In the genomic region with DNA sequence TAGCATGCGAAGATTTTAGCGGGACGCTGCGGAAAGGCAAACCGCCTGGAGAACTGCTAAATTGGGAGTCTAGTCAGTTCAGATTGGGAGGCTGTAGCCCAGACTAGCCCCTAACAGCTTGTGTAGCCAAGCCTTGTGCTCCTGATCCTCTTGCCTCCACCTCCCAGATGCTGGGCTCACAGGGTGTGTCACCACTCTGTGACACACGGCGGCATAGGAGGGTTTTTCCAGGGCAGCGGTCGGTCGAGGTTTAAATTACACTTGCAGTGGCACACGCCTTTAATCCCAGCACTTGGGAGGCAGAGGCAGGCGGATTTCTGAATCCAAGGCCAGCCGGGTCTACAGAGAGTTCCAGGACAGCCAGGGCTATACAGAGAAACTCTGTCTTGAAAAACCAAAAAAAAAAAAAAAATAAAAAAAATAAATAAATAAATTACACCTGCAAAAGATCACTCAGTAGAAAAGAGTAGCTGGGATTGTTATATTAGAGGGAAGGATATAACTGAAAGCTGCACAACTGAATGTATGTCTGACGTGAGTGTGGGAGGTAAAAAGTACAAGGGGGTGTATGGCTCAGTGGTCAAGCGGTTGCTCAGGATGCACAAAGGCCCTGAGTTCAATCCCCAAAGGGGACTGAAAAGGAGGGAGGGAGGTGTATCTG, we compare ENCODE assay signal across 8 mouse cellular contexts. TPM values are rescaled to one million over a fixed set of nuclear protein-coding genes. Genes with fewer than 3 reads are reported as not detected.
DNase-seq lines count a peak whose midpoint lies in the region; ATAC-seq and TF ChIP-seq lines count a peak whose summit lies in the region.

No protein-coding gene starts in this region.

- no peak overlapping the region for H3K27ac ChIP-seq in liver, embryonic 11.5 days (ENCODE audit: low read depth, low read length)
- no peak overlapping the region for H3K27ac ChIP-seq in embryonic facial prominence, embryonic 13.5 days
- no peak overlapping the region for H3K27ac ChIP-seq in intestine, postnatal 0 days (ENCODE audit: low read depth, low read length)
- no peak overlapping the region for H3K27ac ChIP-seq in neural tube, embryonic 14.5 days (ENCODE audit: low read depth, low read length)

- 72% methylated on average over 15 of the region's 15 CpGs for WGBS in liver, embryonic 11.5 days
- WGBS in embryonic facial prominence, embryonic 13.5 days, result 79% methylated on average over 15 of the region's 15 CpGs
- 78% methylated on average over 15 of the region's 15 CpGs for WGBS in intestine, postnatal 0 days
- 83% methylated on average over 15 of the region's 15 CpGs for WGBS in neural tube, embryonic 14.5 days

- H3K4me1 ChIP-seq in liver, embryonic 11.5 days (replicated peaks; ENCODE audit: control insufficient read depth, insufficient read depth, low read length), result peaks cover 37% of the 10 kb centered on the region
- peaks cover 43% of the 10 kb centered on the region for H3K4me1 ChIP-seq in embryonic facial prominence, embryonic 13.5 days
- 0 out of 2 replicates have a peak, but pooled peaks cover 3% of the 10 kb centered on the region for H3K4me1 ChIP-seq in intestine, postnatal 0 days (replicated peaks; ENCODE audit: control insufficient read depth, insufficient read depth, low read length)
- peaks cover 6% of the 10 kb centered on the region; the same call in 1 of the 2 replicates for H3K4me1 ChIP-seq in neural tube, embryonic 14.5 days (ENCODE audit: control insufficient read depth, insufficient read depth, low read length)

- H3K36me3 ChIP-seq in liver, embryonic 11.5 days (ENCODE audit: control insufficient read depth, insufficient read depth, low read length), result 0 out of 2 replicates have a peak, but pooled peaks cover 4% of the 10 kb centered on the region
- peaks cover 20% of the 10 kb centered on the region; the same call in 1 of the 2 replicates for H3K36me3 ChIP-seq in embryonic facial prominence, embryonic 13.5 days
- H3K36me3 ChIP-seq in intestine, postnatal 0 days (ENCODE audit: control insufficient read depth, insufficient read depth), result no peaks in the 10 kb centered on the region; the same call in 1 of the 2 replicates
- H3K36me3 ChIP-seq in neural tube, embryonic 14.5 days (ENCODE audit: control insufficient read depth, insufficient read depth, low read length), result no peaks in the 10 kb centered on the region

- peak overlapping the region; percentile 79 for H3K4me3 ChIP-seq in liver, embryonic 11.5 days (ENCODE audit: low read depth, low read length)
- peak overlapping the region; percentile 84 for H3K4me3 ChIP-seq in embryonic facial prominence, embryonic 13.5 days
- peak overlapping the region; percentile 65 for H3K4me3 ChIP-seq in intestine, postnatal 0 days (ENCODE audit: low read depth, low read length)
- peak overlapping the region; percentile 73; the same call in 1 of the 2 replicates for H3K4me3 ChIP-seq in neural tube, embryonic 14.5 days (ENCODE audit: low read depth, low read length)

- DNase-seq in liver, embryonic 11.5 days (ENCODE audit: low spot score), result no peak
- DNase-seq in liver, result no peak
- no peak for DNase-seq in layer of hippocampus, adult 9-10 months (ENCODE audit: low spot score)
- DNase-seq in frontal cortex, adult 2 months (ENCODE audit: extremely low spot score in 1 of 2, low spot score in 1 of 2), result no peak

- ATAC-seq in liver, embryonic 11.5 days (replicated peaks; ENCODE audit: low FRiP score), result no peak
- no peak for ATAC-seq in embryonic facial prominence, embryonic 13.5 days (ENCODE audit: insufficient number of reproducible peaks, insufficient read depth, low FRiP score, low TSS enrichment, low read depth)
- no peak for ATAC-seq in intestine, postnatal 0 days
- no peak for ATAC-seq in neural tube, embryonic 14.5 days (ENCODE audit: low read depth)
- no peak for ATAC-seq in inflammation-experienced regulatory T-cells, adult 6 months

- TF ChIP-seq CTCF in intestine, postnatal 0 days (IDR thresholded peaks at IDR 0.05; ENCODE audit: low read depth), result no peak

- H3K9ac ChIP-seq in liver, embryonic 11.5 days (ENCODE audit: low read depth, low read length), result no peak overlapping the region
- H3K9ac ChIP-seq in embryonic facial prominence, embryonic 13.5 days, result peak overlapping the region; percentile 77; the same call in 1 of the 2 replicates
- H3K9ac ChIP-seq in intestine, postnatal 0 days (ENCODE audit: low read depth, low read length), result no peak overlapping the region
- no peak overlapping the region for H3K9ac ChIP-seq in neural tube, embryonic 14.5 days (replicated peaks; ENCODE audit: low read depth, low read length)

- peak overlapping the region; percentile 94 for H3K4me2 ChIP-seq in liver, embryonic 11.5 days
- H3K4me2 ChIP-seq in embryonic facial prominence, embryonic 13.5 days, result peak overlapping the region; percentile 97
- H3K4me2 ChIP-seq in intestine, postnatal 0 days (replicated peaks; ENCODE audit: low read depth), result peak overlapping the region; percentile 100
- H3K4me2 ChIP-seq in neural tube, embryonic 14.5 days (ENCODE audit: low read depth, low read length), result peak overlapping the region; percentile 97; the same call in 1 of the 2 replicates

- H3K27me3 ChIP-seq in liver, embryonic 11.5 days (replicated peaks; ENCODE audit: control insufficient read depth, insufficient read depth, low read length), result no peaks in the 10 kb centered on the region
- no peaks in the 10 kb centered on the region for H3K27me3 ChIP-seq in embryonic facial prominence, embryonic 13.5 days
- no peaks in the 10 kb centered on the region for H3K27me3 ChIP-seq in intestine, postnatal 0 days (replicated peaks; ENCODE audit: control insufficient read depth, insufficient read depth, low read length)
- H3K27me3 ChIP-seq in neural tube, embryonic 14.5 days (ENCODE audit: control insufficient read depth, insufficient read depth, low read length), result no peaks in the 10 kb centered on the region

- no peaks in the 10 kb centered on the region for H3K9me3 ChIP-seq in liver, embryonic 11.5 days (ENCODE audit: control insufficient read depth, low read length)
- no peaks in the 10 kb centered on the region for H3K9me3 ChIP-seq in embryonic facial prominence, embryonic 13.5 days
- H3K9me3 ChIP-seq in intestine, postnatal 0 days (ENCODE audit: control insufficient read depth), result no peaks in the 10 kb centered on the region
- no peaks in the 10 kb centered on the region for H3K9me3 ChIP-seq in neural tube, embryonic 14.5 days (ENCODE audit: control insufficient read depth, low read length)

RNA-seq across cellular contexts. Expression of a gene that starts 0.5 kb away (rescaled TPM):
- 41.8 and 47.1 TPM in 2 replicates for polyA plus RNA-seq in liver, embryonic 11.5 days (2014; fragmentation: Nextera tagmentation; extraction: Ambion mirVana)
- 43.6 and 48.2 TPM in 2 replicates for polyA plus RNA-seq in embryonic facial prominence, embryonic 13.5 days (2015; fragmentation: Nextera tagmentation; extraction: Ambion mirVana)
- polyA plus RNA-seq in intestine, postnatal 0 days (2015; fragmentation: Nextera tagmentation; extraction: Ambion mirVana), result 10.0 and 11.4 TPM in 2 replicates
- polyA plus RNA-seq in neural tube, embryonic 14.5 days (2014; fragmentation: Nextera tagmentation; extraction: Ambion mirVana), result 4.1 and 4.8 TPM in 2 replicates
- polyA plus RNA-seq in inflammation-experienced regulatory T-cells, adult 6 months (2017; shearing (Covaris generic)), result 1 to 10 TPM; 7.8 to 9.1 (median 8.5) TPM
- 5.4 and 5.9 TPM in 2 replicates for polyA plus RNA-seq in frontal cortex, adult 2 months (2012; rRNA removed)

RNA-seq across cellular contexts. Expression of a gene that starts 1.7 kb away (rescaled TPM):
- 13.1 and 13.4 TPM in 2 replicates for polyA plus RNA-seq in liver, embryonic 11.5 days (2014; fragmentation: Nextera tagmentation; extraction: Ambion mirVana)
- polyA plus RNA-seq in embryonic facial prominence, embryonic 13.5 days (2015; fragmentation: Nextera tagmentation; extraction: Ambion mirVana), result 11.7 and 11.8 TPM in 2 replicates
- polyA plus RNA-seq in intestine, postnatal 0 days (2015; fragmentation: Nextera tagmentation; extraction: Ambion mirVana), result 6.9 and 7.8 TPM in 2 replicates
- polyA plus RNA-seq in neural tube, embryonic 14.5 days (2014; fragmentation: Nextera tagmentation; extraction: Ambion mirVana), result 8.2 TPM in 2 replicates
- polyA plus RNA-seq in inflammation-experienced regulatory T-cells, adult 6 months (2017; shearing (Covaris generic)), result 1 to 10 TPM; 4.3 to 8.4 (median 5.4) TPM
- 8.7 and 10.0 TPM in 2 replicates for polyA plus RNA-seq in frontal cortex, adult 2 months (2012; rRNA removed)

RNA-seq across cellular contexts. Expression of a gene that starts 16.7 kb away (rescaled TPM):
- polyA plus RNA-seq in liver, embryonic 11.5 days (2014; fragmentation: Nextera tagmentation; extraction: Ambion mirVana), result 0.86 and 1.2 TPM in 2 replicates
- 2.7 and 3.6 TPM in 2 replicates for polyA plus RNA-seq in embryonic facial prominence, embryonic 13.5 days (2015; fragmentation: Nextera tagmentation; extraction: Ambion mirVana)
- 0.69 and 1.1 TPM in 2 replicates for polyA plus RNA-seq in intestine, postnatal 0 days (2015; fragmentation: Nextera tagmentation; extraction: Ambion mirVana)
- polyA plus RNA-seq in neural tube, embryonic 14.5 days (2014; fragmentation: Nextera tagmentation; extraction: Ambion mirVana), result 3.2 and 4.8 TPM in 2 replicates
- polyA plus RNA-seq in inflammation-experienced regulatory T-cells, adult 6 months (2017; shearing (Covaris generic)), result 1 to 10 TPM; 1.3 to 4.5 (median 1.7) TPM
- 3.3 and 3.7 TPM in 2 replicates for polyA plus RNA-seq in frontal cortex, adult 2 months (2012; rRNA removed)

RNA-seq across cellular contexts. Expression of a gene that starts 38.3 kb away (rescaled TPM):
- not detected in 2 replicates for polyA plus RNA-seq in liver, embryonic 11.5 days (2014; fragmentation: Nextera tagmentation; extraction: Ambion mirVana)
- polyA plus RNA-seq in embryonic facial prominence, embryonic 13.5 days (2015; fragmentation: Nextera tagmentation; extraction: Ambion mirVana), result 0.86 and 1.1 TPM in 2 replicates
- 1.4 and 1.5 TPM in 2 replicates for polyA plus RNA-seq in intestine, postnatal 0 days (2015; fragmentation: Nextera tagmentation; extraction: Ambion mirVana)
- polyA plus RNA-seq in neural tube, embryonic 14.5 days (2014; fragmentation: Nextera tagmentation; extraction: Ambion mirVana), result 80.0 and 80.3 TPM in 2 replicates
- not detected for polyA plus RNA-seq in inflammation-experienced regulatory T-cells, adult 6 months (2017; shearing (Covaris generic))
- polyA plus RNA-seq in frontal cortex, adult 2 months (2012; rRNA removed), result 105 and 113 TPM in 2 replicates
